Mouse (Mus musculus) gastrocnemius, postnatal 14 days (tissue): ENCODE results near the gene Ager. TPM values are rescaled to one million over a fixed set of nuclear protein-coding genes. Genes with fewer than 3 reads are reported as not detected.

ENCODE experiments used
- DNase-seq: peaks from one replicate; pipeline ENCODE4 v3.0.0; 2021; ENCODE audit warnings: mixed read lengths
- intact Hi-C: fragments of 180-260 bp; cut with DNase I; formaldehyde crosslinking; loops from one replicate; pipeline ENCODE4 v1.15.1; 2025; ENCODE audit warnings: low total_unique reads
- total RNA-seq, 2 experiments: library from RNA; stranded (reverse); gene quantifications; 2 replicates each; pipeline ENCODE4 v1.2.3; 2021

Gene Ager
- total RNA-seq, 2 experiments from 2014 or later = 0.44 to 0.55 TPM

DNA sequence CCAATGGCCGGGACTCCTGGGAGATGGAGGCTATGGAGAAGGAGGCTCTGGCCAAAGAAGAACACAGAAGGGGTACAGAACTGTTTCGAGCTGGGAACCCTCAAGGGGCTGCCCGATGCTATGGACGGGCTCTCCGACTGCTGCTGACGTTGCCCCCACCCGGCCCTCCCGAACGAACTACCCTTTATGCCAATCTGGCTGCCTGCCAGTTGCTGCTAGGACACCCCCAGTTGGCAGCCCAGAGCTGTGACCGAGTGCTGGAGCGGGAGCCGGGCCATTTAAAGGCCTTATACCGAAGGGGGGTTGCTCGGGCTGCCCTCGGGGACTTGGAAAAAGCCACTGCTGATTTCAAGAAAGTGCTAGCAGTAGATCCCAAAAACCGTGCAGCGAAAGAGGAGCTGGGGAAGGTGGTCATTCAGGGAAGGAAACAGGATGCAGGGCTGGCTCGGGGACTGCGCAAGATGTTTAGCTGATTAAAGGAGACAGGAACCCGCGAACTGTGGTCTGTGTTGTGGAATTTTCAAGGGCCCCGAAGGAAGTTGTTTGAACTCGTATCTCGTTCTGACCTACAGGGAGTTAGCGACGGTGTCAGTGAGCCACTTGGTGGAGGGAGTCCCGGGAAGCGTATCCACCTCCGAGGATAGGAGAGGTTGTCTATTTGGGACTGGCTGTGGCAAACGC is 48.3 kb downstream of the Ager start:
- peak; percentile 25 for DNase-seq
- intact Hi-C loops = no loop called here

GRCm38 (mm10) chr17:34646906-34647787 is 49.5 kb downstream of the Ager start, which contains the start of gene Atf6b:
Gene Atf6b (plus strand): TSS chr17:34647146.
- DNase-seq = peak; percentile 96
- intact Hi-C loops = no loop called here

DNA sequence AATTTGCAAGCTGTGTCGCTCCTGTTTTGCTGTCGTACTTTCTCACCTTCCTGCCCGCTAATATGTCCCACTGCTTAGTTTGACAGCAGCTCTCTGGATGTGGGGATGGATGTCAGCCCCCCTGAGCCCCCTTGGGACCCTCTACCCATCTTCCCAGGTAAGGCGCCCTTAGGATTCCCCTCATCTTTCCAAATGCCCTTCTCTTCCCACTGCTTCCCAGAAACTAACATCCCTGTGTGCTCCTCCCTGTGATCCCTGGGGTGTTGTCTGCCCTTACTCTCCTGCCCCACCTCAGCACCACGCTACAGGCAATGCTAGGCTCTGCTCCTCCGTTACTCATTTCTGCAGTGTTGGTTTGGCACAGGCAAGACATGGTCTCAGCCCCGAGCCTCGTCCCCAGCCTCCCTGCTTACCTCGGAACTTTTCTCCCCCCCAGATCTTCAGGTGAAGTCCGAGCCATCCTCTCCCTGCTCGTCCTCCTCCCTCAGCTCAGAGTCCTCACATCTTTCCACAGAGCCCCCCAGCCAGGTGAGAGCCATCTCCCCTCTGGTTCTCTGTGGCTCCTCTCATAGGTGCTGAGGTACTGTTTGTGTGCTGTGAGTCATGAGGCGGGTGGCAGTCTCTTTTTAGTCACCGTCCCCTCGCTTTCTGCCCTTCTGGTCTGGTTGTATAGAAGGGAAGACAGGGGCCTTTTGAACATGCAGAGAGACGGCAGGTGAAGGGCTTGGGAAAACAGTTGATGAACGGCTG is 50.7 kb downstream of the Ager start:
- no peak for DNase-seq
- intact Hi-C loops = no loop called here

DNA sequence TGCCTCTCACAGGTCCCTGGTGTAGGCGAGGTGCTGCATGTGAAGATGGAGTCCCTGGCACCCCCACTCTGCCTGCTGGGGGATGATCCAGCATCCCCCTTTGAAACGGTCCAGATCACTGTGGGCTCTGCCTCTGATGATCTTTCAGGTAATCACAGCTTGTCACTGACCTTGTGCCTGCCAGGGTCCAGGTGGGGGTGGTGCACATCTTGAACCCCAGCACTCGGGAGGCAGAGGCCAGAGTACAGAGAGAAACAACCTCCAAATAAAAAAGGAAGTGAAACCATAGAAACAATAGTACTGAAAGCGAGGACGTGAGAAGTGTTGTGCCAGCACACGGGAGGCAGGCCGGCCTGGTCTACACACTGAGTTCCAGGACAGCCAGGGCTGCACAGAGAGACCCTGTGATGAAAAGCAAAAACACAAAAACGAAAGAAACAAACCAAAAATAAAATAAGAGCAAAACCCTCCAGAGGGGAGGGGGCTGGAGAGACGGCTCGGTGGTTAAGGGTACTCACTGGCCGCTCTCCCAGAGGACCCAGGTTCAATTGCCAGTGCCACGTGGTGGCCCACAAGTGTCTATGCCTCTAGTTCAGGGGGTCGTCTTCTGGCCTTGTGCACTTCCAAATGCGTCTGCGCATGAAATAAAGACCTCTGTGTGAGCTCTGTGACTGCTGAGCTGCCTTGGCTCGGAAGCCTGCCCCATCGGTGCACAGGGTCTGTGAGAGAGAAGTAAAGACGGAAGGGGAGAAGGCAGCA is 51.6 kb downstream of the Ager start:
- intact Hi-C loops = no loop called here
- DNase-seq = no peak

Other genes with a start within 250 kb of the Ager start
- under 1 TPM; 0.39 to 0.42 TPM for gene Btnl2, start 243.0 kb upstream of the Ager start, total RNA-seq
- gene Btnl1, start 220.7 kb upstream of the Ager start, total RNA-seq = not detected
- gene BC051142, start 199.0 kb upstream of the Ager start, total RNA-seq = under 1 TPM in 1 of 2 experiments, not detected in 1; 0.21 TPM
- gene Btnl4, start 120.5 kb upstream of the Ager start, total RNA-seq = not detected
- not detected for gene Btnl6, start 80.5 kb upstream of the Ager start, total RNA-seq
- 10 to 100 TPM; 15.7 to 27.3 TPM for gene Notch4, start 33.6 kb upstream of the Ager start, total RNA-seq
- gene Gpsm3, start 8.1 kb upstream of the Ager start, total RNA-seq = 1 to 10 TPM; 3.1 to 3.6 TPM
- 10 to 100 TPM; 17.3 to 17.9 TPM for gene Pbx2, start 6.6 kb upstream of the Ager start, total RNA-seq
- gene Rnf5, start 5.8 kb downstream of the Ager start, total RNA-seq = 10 to 100 TPM; 17.1 to 18.6 TPM
- 10 to 100 TPM; 38.8 to 39.1 TPM for gene Agpat1, start 6.4 kb downstream of the Ager start, total RNA-seq
- gene Egfl8, start 18.1 kb downstream of the Ager start, total RNA-seq = 10 to 100 TPM in 1 of 2 experiments, 1 to 10 TPM in 1; 5.4 to 11.1 TPM
- gene Ppt2, start 30.6 kb downstream of the Ager start, total RNA-seq = 10 to 100 TPM; 35.7 to 38.9 TPM
- gene Prrt1, start 31.7 kb downstream of the Ager start, total RNA-seq = under 1 TPM; 0.27 to 0.47 TPM
- gene Fkbpl, start 46.9 kb downstream of the Ager start, total RNA-seq = 1 to 10 TPM; 4.6 to 6.4 TPM
- 10 to 100 TPM in 1 of 2 experiments, 1 to 10 TPM in 1; 8.9 to 11.0 TPM for gene Atf6b, start 49.3 kb downstream of the Ager start, total RNA-seq
- gene Tnxb, start 72.7 kb downstream of the Ager start, total RNA-seq = 10 to 100 TPM; 69.8 to 85.6 TPM
- gene C4b, start 146.0 kb downstream of the Ager start, total RNA-seq = 1 to 10 TPM in 1 of 2 experiments, under 1 TPM in 1; 0.93 to 1.8 TPM
- under 1 TPM in 1 of 2 experiments, not detected in 1; 0.21 TPM for gene Cyp21a1, start 206.7 kb downstream of the Ager start, total RNA-seq
- gene Stk19, start 239.1 kb downstream of the Ager start, total RNA-seq = 1 to 10 TPM; 6.8 to 7.2 TPM
- 10 to 100 TPM in 1 of 2 experiments, 1 to 10 TPM in 1; 9.3 to 13.0 TPM for gene Dxo, start 239.2 kb downstream of the Ager start, total RNA-seq